Mouse (Mus musculus): Measurements from ENCODE around the gene Hspa12b. TPM values are rescaled to one million over a fixed set of nuclear protein-coding genes. Genes with fewer than 3 reads are reported as not detected.

Gene Hspa12b
- polyA plus RNA-seq, 1 experiment from 2014 or later = 5.0 TPM

- 38% methylated on average over 1 of the region's 1 CpGs for WGBS
- no peak for ATAC-seq (ENCODE audit: insufficient read depth, low FRiP score, low TSS enrichment)
- H3K27ac ChIP-seq (ENCODE audit: low read depth, low read length) = no peak overlapping the region
Observed at GRCm38 (mm10) chr2:131134381-131134780, 7.3 kb downstream of the Hspa12b start.

GRCm38 (mm10) chr2:131134826-131135400 is 7.8 kb downstream of the Hspa12b start:
- H3K9me3 ChIP-seq (ENCODE audit: control insufficient read depth, low read length) = no peaks in the 10 kb centered on the region
- H3K9ac ChIP-seq (ENCODE audit: low read length) = no peak overlapping the region
- no peak overlapping the region for H3K4me3 ChIP-seq (ENCODE audit: low read depth, low read length)
- H3K4me1 ChIP-seq (ENCODE audit: control insufficient read depth, insufficient read depth, low read length) = no peaks in the 10 kb centered on the region
- WGBS = 86% methylated on average over 8 of the region's 8 CpGs
- peaks cover 2% of the 10 kb centered on the region; the same call in 1 of the 2 replicates for H3K36me3 ChIP-seq (ENCODE audit: control insufficient read depth, insufficient read depth, low read length)
- H3K4me2 ChIP-seq (ENCODE audit: low read depth) = no peak overlapping the region
- H3K27ac ChIP-seq (ENCODE audit: low read depth, low read length) = no peak overlapping the region
- no peaks in the 10 kb centered on the region for H3K27me3 ChIP-seq (ENCODE audit: control insufficient read depth, insufficient read depth, low read length)
- ATAC-seq (ENCODE audit: insufficient read depth, low FRiP score, low TSS enrichment) (no peak), DNase-seq (ENCODE audit: low spot score) (no peak)

More at GRCm38 (mm10) chr2:131134381-131134780, 7.3 kb downstream of the Hspa12b start:
- Histone ChIP-seq H3K9me3 (ENCODE audit: control insufficient read depth, low read length) (no peaks in the 10 kb centered on the region), H3K27me3 (ENCODE audit: control insufficient read depth, insufficient read depth, low read length) (no peaks in the 10 kb centered on the region), H3K4me3 (ENCODE audit: low read depth, low read length) (no peak overlapping the region), H3K9ac (ENCODE audit: low read length) (no peak overlapping the region), H3K36me3 (ENCODE audit: control insufficient read depth, insufficient read depth, low read length) (peaks cover 2% of the 10 kb centered on the region; the same call in 1 of the 2 replicates), H3K4me1 (ENCODE audit: control insufficient read depth, insufficient read depth, low read length) (no peaks in the 10 kb centered on the region), H3K4me2 (ENCODE audit: low read depth) (no peak overlapping the region)
- DNase-seq (ENCODE audit: low spot score) = no peak

GRCm38 (mm10) chr2:131135521-131136139 is 8.6 kb downstream of the Hspa12b start:
- ATAC-seq (ENCODE audit: insufficient read depth, low FRiP score, low TSS enrichment) = no peak
- WGBS = 72% methylated on average over 11 of the region's 11 CpGs
- Histone ChIP-seq H3K27me3 (ENCODE audit: control insufficient read depth, insufficient read depth, low read length) (no peaks in the 10 kb centered on the region), H3K4me3 (ENCODE audit: low read depth, low read length) (no peak overlapping the region), H3K9me3 (ENCODE audit: control insufficient read depth, low read length) (no peaks in the 10 kb centered on the region), H3K36me3 (ENCODE audit: control insufficient read depth, insufficient read depth, low read length) (peaks cover 2% of the 10 kb centered on the region; the same call in 1 of the 2 replicates), H3K27ac (ENCODE audit: low read depth, low read length) (no peak overlapping the region), H3K9ac (ENCODE audit: low read length) (no peak overlapping the region), H3K4me1 (ENCODE audit: control insufficient read depth, insufficient read depth, low read length) (no peaks in the 10 kb centered on the region), H3K4me2 (ENCODE audit: low read depth) (no peak overlapping the region)
- no peak for DNase-seq (ENCODE audit: low spot score)

GRCm38 (mm10) chr2:131138296-131138695 is 11.2 kb downstream of the Hspa12b start:
- Histone ChIP-seq H3K9ac (ENCODE audit: low read length) (no peak overlapping the region), H3K4me3 (ENCODE audit: low read depth, low read length) (no peak overlapping the region), H3K27me3 (ENCODE audit: control insufficient read depth, insufficient read depth, low read length) (no peaks in the 10 kb centered on the region), H3K36me3 (ENCODE audit: control insufficient read depth, insufficient read depth, low read length) (peaks cover 6% of the 10 kb centered on the region), H3K9me3 (ENCODE audit: control insufficient read depth, low read length) (no peaks in the 10 kb centered on the region), H3K4me2 (ENCODE audit: low read depth) (no peak overlapping the region), H3K4me1 (ENCODE audit: control insufficient read depth, insufficient read depth, low read length) (no peaks in the 10 kb centered on the region), H3K27ac (ENCODE audit: low read depth, low read length) (no peak overlapping the region)
- 89% methylated on average over 4 of the region's 4 CpGs for WGBS
- ATAC-seq (ENCODE audit: insufficient read depth, low FRiP score, low TSS enrichment) (no peak), DNase-seq (ENCODE audit: low spot score) (no peak)

- no peak for DNase-seq (ENCODE audit: low spot score)
- ATAC-seq (ENCODE audit: insufficient read depth, low FRiP score, low TSS enrichment) = no peak
- H3K4me3 ChIP-seq (ENCODE audit: low read depth, low read length) = no peak overlapping the region
- no peaks in the 10 kb centered on the region for H3K9me3 ChIP-seq (ENCODE audit: control insufficient read depth, low read length)
- H3K9ac ChIP-seq (ENCODE audit: low read length) = no peak overlapping the region
- no peak overlapping the region for H3K4me2 ChIP-seq (ENCODE audit: low read depth)
- peaks cover 6% of the 10 kb centered on the region for H3K36me3 ChIP-seq (ENCODE audit: control insufficient read depth, insufficient read depth, low read length)
- no peak overlapping the region for H3K27ac ChIP-seq (ENCODE audit: low read depth, low read length)
- H3K4me1 ChIP-seq (ENCODE audit: control insufficient read depth, insufficient read depth, low read length) = no peaks in the 10 kb centered on the region
- 90% methylated on average over 7 of the region's 7 CpGs for WGBS
- H3K27me3 ChIP-seq (ENCODE audit: control insufficient read depth, insufficient read depth, low read length) = no peaks in the 10 kb centered on the region
Observed at GRCm38 (mm10) chr2:131138760-131139159, 11.7 kb downstream of the Hspa12b start.

- H3K9ac ChIP-seq (ENCODE audit: low read length) = no peak overlapping the region
- H3K36me3 ChIP-seq (ENCODE audit: control insufficient read depth, insufficient read depth, low read length) = peaks cover 4% of the 10 kb centered on the region
- no peak overlapping the region for H3K4me3 ChIP-seq (ENCODE audit: low read depth, low read length)
- H3K9me3 ChIP-seq (ENCODE audit: control insufficient read depth, low read length) = no peaks in the 10 kb centered on the region
- no peaks in the 10 kb centered on the region for H3K27me3 ChIP-seq (ENCODE audit: control insufficient read depth, insufficient read depth, low read length)
- ATAC-seq (ENCODE audit: insufficient read depth, low FRiP score, low TSS enrichment) (no peak), DNase-seq (ENCODE audit: low spot score) (no peak)
- WGBS = 92% methylated on average over 5 of the region's 5 CpGs
- no peak overlapping the region for H3K4me2 ChIP-seq (ENCODE audit: low read depth)
- H3K4me1 ChIP-seq (ENCODE audit: control insufficient read depth, insufficient read depth, low read length) = no peaks in the 10 kb centered on the region
- H3K27ac ChIP-seq (ENCODE audit: low read depth, low read length) = no peak overlapping the region
Observed at GRCm38 (mm10) chr2:131139287-131139686, 12.2 kb downstream of the Hspa12b start.

GRCm38 (mm10) chr2:131139886-131140532 is 12.9 kb downstream of the Hspa12b start:
- no peaks in the 10 kb centered on the region for H3K9me3 ChIP-seq (ENCODE audit: control insufficient read depth, low read length)
- H3K4me2 ChIP-seq (ENCODE audit: low read depth) = no peak overlapping the region
- no peaks in the 10 kb centered on the region for H3K4me1 ChIP-seq (ENCODE audit: control insufficient read depth, insufficient read depth, low read length)
- no peak overlapping the region for H3K27ac ChIP-seq (ENCODE audit: low read depth, low read length)
- ATAC-seq (ENCODE audit: insufficient read depth, low FRiP score, low TSS enrichment) = no peak
- no peaks in the 10 kb centered on the region for H3K27me3 ChIP-seq (ENCODE audit: control insufficient read depth, insufficient read depth, low read length)
- peaks cover 11% of the 10 kb centered on the region for H3K36me3 ChIP-seq (ENCODE audit: control insufficient read depth, insufficient read depth, low read length)
- WGBS = 64% methylated on average over 5 of the region's 5 CpGs
- no peak for DNase-seq (ENCODE audit: low spot score)
- H3K9ac ChIP-seq (ENCODE audit: low read length) = no peak overlapping the region
- H3K4me3 ChIP-seq (ENCODE audit: low read depth, low read length) = no peak overlapping the region

GRCm38 (mm10) chr2:131140533-131140905 is 13.4 kb downstream of the Hspa12b start:
- H3K4me2 ChIP-seq (ENCODE audit: low read depth) = no peak overlapping the region
- no peak for ATAC-seq (ENCODE audit: insufficient read depth, low FRiP score, low TSS enrichment)

More at GRCm38 (mm10) chr2:131140533-131140905, 13.4 kb downstream of the Hspa12b start:
- no peaks in the 10 kb centered on the region for H3K4me1 ChIP-seq (ENCODE audit: control insufficient read depth, insufficient read depth, low read length)
- 80% methylated on average over 5 of the region's 5 CpGs for WGBS
- H3K27ac ChIP-seq (ENCODE audit: low read depth, low read length) = no peak overlapping the region
- no peak overlapping the region for H3K9ac ChIP-seq (ENCODE audit: low read length)
- no peaks in the 10 kb centered on the region for H3K9me3 ChIP-seq (ENCODE audit: control insufficient read depth, low read length)
- DNase-seq (ENCODE audit: low spot score) = no peak
- no peak overlapping the region for H3K4me3 ChIP-seq (ENCODE audit: low read depth, low read length)
- no peaks in the 10 kb centered on the region for H3K27me3 ChIP-seq (ENCODE audit: control insufficient read depth, insufficient read depth, low read length)
- peaks cover 14% of the 10 kb centered on the region for H3K36me3 ChIP-seq (ENCODE audit: control insufficient read depth, insufficient read depth, low read length)

All from neural tube, embryonic 11.5 days (tissue).